Mouse (Mus musculus) layer of hippocampus, adult 9-10 months (tissue): Measurements from ENCODE around the gene Gpx4.

Experiments used
- DNase-seq: peaks from one replicate; pipeline ENCODE4 v3.0.0; 2022; ENCODE audit warnings: low spot score

Gene Gpx4

GRCm38 (mm10) chr10:80072623-80073489 is 25.9 kb downstream of the Gpx4 start:
- no peak for DNase-seq

- no peak for DNase-seq
Measured at GRCm38 (mm10) chr10:80074813-80075601, 28.0 kb downstream of the Gpx4 start.

- no peak for DNase-seq
Measured at GRCm38 (mm10) chr10:80075924-80076323, 29.0 kb downstream of the Gpx4 start.

DNA sequence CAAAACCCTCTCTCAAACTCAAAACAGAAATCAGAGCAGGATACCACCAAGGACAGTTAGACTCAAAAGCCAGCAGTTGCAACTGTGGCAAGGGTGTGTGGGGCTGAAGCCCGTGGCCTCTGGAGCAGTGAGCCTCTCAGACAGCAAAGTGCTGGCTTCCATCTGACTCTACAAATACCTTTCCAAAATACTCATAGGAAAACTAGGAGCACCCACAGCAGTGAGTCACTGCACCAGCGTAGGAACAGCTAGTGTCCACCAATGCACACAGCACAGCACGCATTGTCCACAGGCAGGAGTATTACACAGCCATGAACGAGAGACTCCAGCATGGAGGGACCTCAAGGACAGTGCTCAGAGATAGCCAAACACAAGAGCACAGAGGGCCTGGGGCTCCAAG is 29.4 kb downstream of the Gpx4 start:
- no peak for DNase-seq

- no peak for DNase-seq
Measured at GRCm38 (mm10) chr10:80077312-80077711, 30.3 kb downstream of the Gpx4 start.

- DNase-seq, result no peak
Measured at GRCm38 (mm10) chr10:80078366-80078765, 31.4 kb downstream of the Gpx4 start.

DNA sequence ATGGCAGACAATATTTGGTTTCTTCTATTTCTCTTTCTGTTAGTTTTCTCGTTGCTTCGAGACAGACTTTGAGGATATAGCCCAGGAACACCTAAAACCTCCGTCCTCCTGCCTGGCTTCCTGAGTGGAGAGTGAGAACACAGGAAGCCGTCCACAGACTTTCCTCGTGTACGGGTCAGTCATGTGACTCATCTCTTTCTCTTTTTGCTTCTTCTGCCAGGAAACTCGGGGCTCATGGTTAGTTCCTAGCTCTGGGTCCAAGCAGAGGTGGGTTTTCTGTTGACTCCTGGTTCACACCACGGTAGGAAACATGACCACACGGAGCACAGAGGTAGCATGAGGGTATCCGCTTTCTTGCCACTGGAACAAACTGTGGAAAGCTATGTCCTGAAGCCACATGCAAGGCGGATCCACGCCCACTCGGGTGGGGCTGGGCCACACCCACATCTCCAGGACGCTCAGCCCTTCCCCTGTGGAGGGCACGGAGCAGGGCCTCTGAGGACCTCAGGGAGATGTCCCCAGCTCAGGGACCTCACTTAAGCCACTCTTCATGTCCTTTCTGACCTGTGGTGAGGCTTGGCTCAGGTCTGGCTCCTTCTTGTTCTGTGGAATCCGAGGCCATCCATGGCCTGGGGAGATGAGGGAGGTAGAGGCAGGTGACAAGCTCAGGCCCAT is 33.6 kb downstream of the Gpx4 start:
- no peak for DNase-seq

DNA sequence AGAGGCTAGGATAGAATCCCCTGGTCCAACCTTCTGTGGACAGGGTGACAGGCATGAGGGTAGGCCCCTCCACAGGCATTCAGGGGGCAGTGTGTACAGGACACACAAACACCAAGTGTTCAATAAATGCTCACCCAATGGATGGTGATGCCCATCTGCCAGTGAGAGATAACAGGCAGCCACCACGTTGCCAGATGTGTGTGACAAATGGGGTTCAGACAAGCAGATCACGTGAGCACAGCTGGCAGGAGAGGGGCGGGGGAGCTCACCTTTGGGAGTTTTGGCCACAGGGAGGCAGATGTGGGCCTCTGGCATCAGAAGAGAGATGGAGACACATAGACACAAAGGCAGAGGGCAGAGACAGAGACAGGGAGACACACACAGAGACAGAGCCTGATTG is 34.1 kb downstream of the Gpx4 start:
- no peak for DNase-seq

- DNase-seq, result no peak
Measured at GRCm38 (mm10) chr10:80084817-80085487, 38.0 kb downstream of the Gpx4 start.

DNA sequence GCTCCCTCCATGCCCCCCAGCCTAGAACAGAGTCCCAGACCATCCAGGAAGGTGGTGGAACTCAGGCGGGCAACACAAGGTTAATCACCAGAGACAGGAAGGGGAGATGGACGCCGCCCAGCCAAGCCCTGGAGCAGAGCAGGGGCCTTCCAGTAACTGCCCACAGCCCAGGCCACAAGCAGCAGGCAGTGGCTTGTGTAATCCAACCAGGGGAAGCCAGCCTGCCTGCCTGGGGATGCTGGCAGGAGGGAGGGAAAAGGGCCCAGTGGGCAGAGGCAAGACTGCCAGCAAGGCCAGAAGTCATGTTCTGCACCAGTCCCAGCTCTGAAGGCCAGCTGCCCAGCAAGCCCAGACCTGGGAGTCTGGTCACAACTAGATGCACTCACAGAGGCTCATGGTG is 39.9 kb downstream of the Gpx4 start:
- DNase-seq, result no peak

GRCm38 (mm10) chr10:80087483-80087882 is 40.5 kb downstream of the Gpx4 start:
- no peak for DNase-seq

GRCm38 (mm10) chr10:80089146-80089545 is 42.2 kb downstream of the Gpx4 start:
- no peak for DNase-seq

DNA sequence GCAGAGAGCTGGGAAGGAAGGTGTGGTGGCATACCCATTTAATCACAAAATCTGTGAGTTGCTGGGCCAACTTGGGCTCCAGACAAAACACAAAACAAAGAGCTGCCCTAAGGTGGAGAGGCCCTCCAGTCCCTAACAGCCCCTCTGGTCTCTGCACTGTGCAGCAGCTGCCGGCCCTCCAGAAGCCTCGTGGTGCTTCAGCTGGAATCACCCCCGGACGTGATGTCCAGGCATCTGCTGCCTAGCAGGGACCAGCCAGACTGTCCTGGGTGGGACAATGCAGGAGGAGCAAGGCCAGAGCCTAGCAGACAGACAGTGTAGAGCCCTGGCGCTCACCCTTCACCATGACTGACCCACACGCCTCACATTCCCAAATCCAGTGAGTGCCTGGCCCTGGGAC is 44.6 kb downstream of the Gpx4 start:
- no peak for DNase-seq

DNA sequence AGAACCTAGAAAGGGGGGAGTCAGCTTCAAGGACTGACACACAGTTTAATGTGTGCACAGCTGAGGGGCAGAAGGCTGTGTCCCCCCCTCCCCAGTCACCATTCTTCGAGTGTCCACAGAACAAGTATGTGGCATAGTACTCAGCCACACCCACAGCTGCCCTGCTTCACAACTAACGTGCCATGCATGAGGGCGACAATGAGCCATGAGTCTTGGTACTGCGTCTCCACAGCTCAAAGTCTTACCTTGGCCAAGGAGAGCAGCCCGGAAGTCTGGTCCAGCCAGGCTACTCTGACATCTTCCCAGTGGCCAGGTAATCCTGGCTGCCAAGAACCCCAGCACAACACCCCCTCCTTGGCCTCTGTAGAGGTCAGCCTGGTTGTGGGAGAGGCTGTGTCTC is 45.7 kb downstream of the Gpx4 start:
- no peak for DNase-seq

GRCm38 (mm10) chr10:80094085-80094484 is 47.1 kb downstream of the Gpx4 start:
- DNase-seq, result no peak

DNA sequence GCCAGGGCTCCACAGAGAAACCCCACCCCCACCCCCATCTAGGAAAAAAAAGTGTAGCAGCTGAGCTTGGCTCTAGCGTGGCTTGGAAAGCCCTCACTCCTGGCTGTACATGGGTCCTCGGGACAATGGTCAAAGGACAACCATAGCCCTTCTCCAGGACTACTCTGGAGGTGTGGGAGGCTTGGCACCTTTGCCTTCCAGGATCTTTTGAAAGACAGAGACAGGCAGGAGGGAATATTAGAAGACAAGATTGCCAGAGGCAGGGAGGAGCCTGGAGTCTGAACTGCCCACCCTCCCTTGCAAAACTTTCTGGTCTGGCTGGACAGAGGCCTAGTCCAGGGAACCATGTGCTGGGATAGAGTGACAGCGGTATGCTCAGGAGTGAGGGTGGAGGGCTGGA is 47.7 kb downstream of the Gpx4 start:
- DNase-seq, result no peak

GRCm38 (mm10) chr10:80095547-80095946 is 48.6 kb downstream of the Gpx4 start:
- no peak for DNase-seq

DNA sequence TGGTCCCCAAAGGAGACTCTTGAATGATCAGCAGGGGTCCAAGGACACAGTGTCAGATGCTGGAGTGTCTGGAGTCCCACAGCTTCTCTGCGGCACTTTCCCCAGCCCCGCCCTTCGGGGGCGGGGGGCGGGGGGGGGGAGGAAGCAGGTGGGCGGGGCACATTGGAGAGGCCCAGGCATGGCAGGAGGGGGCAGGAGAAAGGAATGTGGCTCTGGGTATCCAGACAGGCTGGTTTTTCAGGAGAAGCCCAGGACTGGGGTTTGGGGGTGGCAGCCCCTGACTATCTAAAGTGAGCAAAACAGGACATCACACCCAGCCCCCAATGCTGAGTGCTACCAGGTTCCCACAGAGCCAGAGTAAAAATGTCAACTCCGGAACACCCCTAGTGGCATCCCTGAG is 50.3 kb downstream of the Gpx4 start:
- DNase-seq, result no peak

- DNase-seq, result no peak
Measured at GRCm38 (mm10) chr10:80098630-80099029, 51.7 kb downstream of the Gpx4 start.

GRCm38 (mm10) chr10:80100982-80101381 is 54.0 kb downstream of the Gpx4 start:
- no peak for DNase-seq

DNA sequence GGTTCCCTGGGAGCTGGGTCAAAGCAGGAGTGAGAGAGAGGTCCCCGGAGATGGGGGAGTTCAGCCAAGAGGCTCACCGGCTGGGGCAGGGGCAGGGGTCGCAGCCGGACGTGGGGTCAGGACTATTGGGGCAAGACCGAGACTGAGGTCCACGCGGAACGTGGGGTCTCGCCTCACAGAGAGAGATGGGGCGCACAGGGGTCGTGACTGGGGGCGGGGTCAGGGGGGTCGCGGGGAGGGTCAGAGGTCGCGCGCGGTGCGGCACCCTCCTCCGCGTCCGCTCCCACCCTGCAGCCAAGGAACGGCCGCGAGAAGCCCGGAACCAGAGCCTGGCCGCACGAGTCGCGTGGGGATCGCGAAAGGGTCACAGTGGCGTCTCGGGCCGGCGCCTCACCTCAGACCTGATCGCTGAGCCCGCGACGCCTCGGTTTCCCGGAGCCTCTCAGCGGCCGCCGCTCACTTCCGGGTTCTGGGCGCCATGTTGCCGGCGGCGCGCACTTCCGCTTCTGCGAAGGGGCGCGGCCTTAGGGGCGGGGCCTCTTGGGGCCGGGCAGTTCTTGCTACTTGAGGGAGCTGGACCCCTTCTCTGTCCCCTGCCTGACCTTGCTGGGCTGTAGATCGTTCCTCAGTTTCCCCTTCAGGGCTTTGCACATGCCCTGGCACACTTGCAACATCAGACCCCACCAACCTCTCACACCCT is 55.4 kb downstream of the Gpx4 start:
- DNase-seq, result no peak

DNA sequence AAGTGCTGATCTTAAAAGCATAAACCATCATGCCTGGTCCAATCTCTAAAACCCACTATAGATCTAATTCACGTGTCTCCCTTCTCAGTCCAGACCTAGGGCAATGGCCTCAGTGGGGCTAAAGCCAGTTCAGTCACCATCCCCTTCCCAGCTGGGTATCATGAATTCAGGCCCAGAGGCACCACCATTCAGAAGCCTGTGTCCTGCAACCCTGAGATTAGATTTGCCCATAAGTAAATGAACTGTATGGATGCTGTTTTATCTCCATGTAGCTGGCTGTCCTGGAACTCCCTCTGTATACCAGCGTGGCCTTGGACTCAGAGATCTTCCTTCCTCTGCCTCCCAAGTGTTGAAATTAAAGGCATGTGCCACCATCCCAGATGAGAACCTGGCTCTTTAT is 56.1 kb downstream of the Gpx4 start:
- DNase-seq, result no peak
